Mouse (Mus musculus): ENCODE measurements at regions not wholly inside any gene's neighbourhood (a gene's known extent, or its start where the extent isn't known, plus 50 kb on each side); places are given as distances from the start of the nearest gene placed in this dataset.

Small RNA genes in the stretch of these regions (microRNA-seq; reads per million reads assigned to microRNA genes)
- 0 reads per million in 2 experiments for gene Mir21c

All from heart, postnatal 4 days (tissue).